Mouse (Mus musculus) neural tube, embryonic 13.5 days (tissue): ENCODE data around the gene Bin2. TPM values are rescaled to one million over a fixed set of nuclear protein-coding genes. Genes with fewer than 3 reads are reported as not detected.
"Not testable (repeated sequence)": the region's sequence is repeated elsewhere in the genome, so short reads cannot be mapped to it uniquely, and the experiment has no call there.

ENCODE experiments used
- ATAC-seq: fragments of 200-750 bp; cut with Nextera tagmentation; 2 replicates; pipeline ENCODE4 v1.8.0; 2017; ENCODE audit warnings: low read depth, mild to moderate bottlenecking, moderate TSS enrichment, moderate library complexity
- H3K27ac ChIP-seq: fragments of 300-500 bp; sonication (generic); replicated peaks from 2 replicates; pipeline ENCODE4 v1.5.1; 2015; ENCODE audit warnings: moderate library complexity, mild to moderate bottlenecking, inconsistent platforms
- H3K27me3 ChIP-seq: fragments of 300-500 bp; sonication (generic); 2 replicates; pipeline ENCODE4 v1.6.1; 2015; ENCODE audit warnings: mild to moderate bottlenecking, inconsistent platforms
- H3K36me3 ChIP-seq: fragments of 300-500 bp; sonication (generic); 2 replicates; pipeline ENCODE4 v1.6.1; 2015; ENCODE audit warnings: mild to moderate bottlenecking, inconsistent platforms
- H3K4me1 ChIP-seq: fragments of 300-500 bp; sonication (generic); replicated peaks from 2 replicates; pipeline ENCODE4 v1.6.1; 2015; ENCODE audit warnings: inconsistent platforms
- H3K4me2 ChIP-seq: fragments of 300-500 bp; sonication (generic); 2 replicates; pipeline ENCODE4 v1.6.1; 2015; ENCODE audit warnings: inconsistent platforms, mild to moderate bottlenecking, moderate library complexity
- H3K4me3 ChIP-seq: fragments of 300-500 bp; sonication (generic); 2 replicates; pipeline ENCODE4 v1.5.1; 2015; ENCODE audit warnings: mild to moderate bottlenecking, inconsistent platforms
- H3K9ac ChIP-seq: fragments of 300-500 bp; sonication (generic); 2 replicates; pipeline ENCODE4 v1.6.1; 2015; ENCODE audit warnings: moderate library complexity, mild to moderate bottlenecking, inconsistent platforms
- H3K9me3 ChIP-seq: fragments of 300-500 bp; sonication (generic); 2 replicates; pipeline ENCODE4 v1.6.1; 2016; ENCODE audit warnings: inconsistent platforms
- WGBS: fragments of 180-500 bp; shearing (Covaris S2); methylation state at CpG from one replicate; pipeline ENCODE4 v1.1.7; 2015; 5-methylcytosine and 5-hydroxymethylcytosine counted together
- polyA plus RNA-seq: library from polyadenylated mRNA; unstranded; fragments of >200 nt; fragmentation: Nextera tagmentation; extraction: Ambion mirVana; gene quantifications from 2 replicates; pipeline ENCODE4 v1.2.1, GENCODE M21; 2015

Bin2 gene
- polyA plus RNA-seq, 1 experiment from 2014 or later: 2.8 TPM

- ATAC-seq: peak; percentile 0
- 9% methylated on average over 43 of the region's 43 CpGs for WGBS
- peak overlapping the region; percentile 74 for H3K4me2 ChIP-seq
- no peaks in the 10 kb centered on the region for H3K27me3 ChIP-seq
- peak overlapping the region; percentile 98 for H3K27ac ChIP-seq
- peak overlapping the region; percentile 70 for H3K9ac ChIP-seq
- peaks cover 28% of the 10 kb centered on the region for H3K4me1 ChIP-seq
- peaks cover 25% of the 10 kb centered on the region for H3K36me3 ChIP-seq
- peak overlapping the region; percentile 93 for H3K4me3 ChIP-seq
- H3K9me3 ChIP-seq: no peaks in the 10 kb centered on the region
Observed at GRCm38 (mm10) chr15:100614218-100614995, 54.9 kb downstream of the Bin2 start.

- ATAC-seq: no peak
- peak overlapping the region; percentile 74 for H3K4me2 ChIP-seq
- H3K4me3 ChIP-seq: peak overlapping the region; percentile 13; the same call in 1 of the 2 replicates
- 7% methylated on average over 16 of the region's 16 CpGs for WGBS
- peak overlapping the region; percentile 51; the same call in 1 of the 2 replicates for H3K9ac ChIP-seq
- peaks cover 17% of the 10 kb centered on the region for H3K36me3 ChIP-seq
- no peaks in the 10 kb centered on the region for H3K9me3 ChIP-seq
- H3K27me3 ChIP-seq: no peaks in the 10 kb centered on the region
- no peak overlapping the region for H3K27ac ChIP-seq
- H3K4me1 ChIP-seq: peaks cover 28% of the 10 kb centered on the region
Observed at GRCm38 (mm10) chr15:100613584-100613983, 55.8 kb downstream of the Bin2 start.

- Histone ChIP-seq H3K9me3 (no peaks in the 10 kb centered on the region), H3K4me1 (peaks cover 28% of the 10 kb centered on the region), H3K36me3 (peaks cover 6% of the 10 kb centered on the region), H3K9ac (no peak overlapping the region), H3K4me3 (no peak overlapping the region), H3K4me2 (no peak overlapping the region), H3K27me3 (no peaks in the 10 kb centered on the region), H3K27ac (no peak overlapping the region)
- 78% methylated on average over 2 of the region's 2 CpGs for WGBS
- ATAC-seq: no peak
Observed at GRCm38 (mm10) chr15:100612432-100612831, 56.9 kb downstream of the Bin2 start.

- 84% methylated on average over 7 of the region's 7 CpGs for WGBS
- H3K4me2 ChIP-seq: no peak overlapping the region
- no peak for ATAC-seq
- no peak overlapping the region for H3K4me3 ChIP-seq
- H3K9me3 ChIP-seq: no peaks in the 10 kb centered on the region
- no peak overlapping the region for H3K9ac ChIP-seq
- 0 out of 2 replicates have a peak, but pooled peaks cover under 1% of the 10 kb centered on the region for H3K36me3 ChIP-seq
- H3K27me3 ChIP-seq: no peaks in the 10 kb centered on the region
- H3K4me1 ChIP-seq: peaks cover 26% of the 10 kb centered on the region
- H3K27ac ChIP-seq: no peak overlapping the region
Observed at GRCm38 (mm10) chr15:100611951-100612350, 57.4 kb downstream of the Bin2 start.

- ATAC-seq, H3K27ac ChIP-seq, H3K9me3 ChIP-seq, H3K4me2 ChIP-seq, H3K9ac ChIP-seq, H3K36me3 ChIP-seq, H3K4me3 ChIP-seq: not testable (repeated sequence)
- Histone ChIP-seq H3K4me1 (peaks cover 11% of the 10 kb centered on the region), H3K27me3 (peaks cover 11% of the 10 kb centered on the region)
- WGBS: 90% methylated on average over 8 of the region's 8 CpGs
Observed at GRCm38 (mm10) chr15:100606677-100607076, 62.7 kb downstream of the Bin2 start.

DNA sequence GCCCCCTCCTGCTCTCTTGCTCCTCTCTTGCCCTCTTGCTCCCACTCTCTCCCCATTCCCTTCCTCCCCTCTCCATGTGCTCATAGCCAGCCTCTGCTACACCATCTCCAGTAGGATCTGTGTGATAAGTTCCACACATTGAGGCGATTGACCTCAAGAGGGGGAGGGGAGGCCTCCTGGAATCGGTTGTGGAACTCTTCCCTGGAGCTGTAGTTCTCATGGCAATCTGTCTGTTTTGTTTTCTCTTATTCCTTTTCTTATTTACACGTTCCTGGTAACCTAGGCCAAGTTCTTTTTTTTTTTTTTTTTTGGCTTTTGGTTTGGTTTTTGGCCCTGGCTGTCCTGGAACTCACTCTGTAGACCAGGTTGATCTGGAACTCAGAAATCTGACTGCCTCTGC, 67.7 kb downstream of the Bin2 start:
- peaks cover 30% of the 10 kb centered on the region for H3K4me1 ChIP-seq
- H3K9ac ChIP-seq: no peak overlapping the region
- 52% methylated on average over 3 of the region's 3 CpGs for WGBS
- H3K27me3 ChIP-seq: peaks cover 21% of the 10 kb centered on the region
- no peaks in the 10 kb centered on the region for H3K36me3 ChIP-seq
- no peak overlapping the region for H3K4me3 ChIP-seq
- ATAC-seq: no peak
- no peak overlapping the region for H3K27ac ChIP-seq
- no peaks in the 10 kb centered on the region for H3K9me3 ChIP-seq
- no peak overlapping the region for H3K4me2 ChIP-seq

DNA sequence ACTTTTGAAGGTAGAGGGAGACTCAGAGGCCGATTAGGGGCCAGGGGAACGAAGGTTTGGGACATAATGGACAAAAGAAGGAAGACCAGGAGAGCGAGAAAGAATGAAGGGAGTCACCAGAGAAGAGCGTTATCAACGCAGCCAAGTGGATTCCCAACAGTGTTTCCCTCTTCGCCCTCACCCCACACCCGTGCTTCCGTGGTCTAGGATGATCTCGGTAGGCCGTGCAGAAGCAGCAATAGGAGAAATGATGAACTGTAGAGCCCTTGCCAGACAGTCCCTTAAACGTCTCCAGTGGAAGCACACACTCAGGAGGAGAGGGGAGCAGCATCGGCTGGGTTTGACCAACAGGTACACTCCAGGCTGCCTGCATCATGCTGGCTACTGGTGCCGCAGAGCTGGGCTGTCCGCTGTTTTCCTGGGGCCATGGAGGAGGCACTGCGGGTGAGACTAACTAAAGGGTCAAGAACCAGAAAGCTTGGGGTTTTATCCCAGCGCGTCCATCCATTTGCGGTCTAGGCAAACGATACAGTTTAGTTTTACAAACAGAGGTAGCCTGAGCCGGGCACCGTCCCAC, 68.6 kb downstream of the Bin2 start:
- Histone ChIP-seq H3K9me3 (no peaks in the 10 kb centered on the region), H3K27ac (no peak overlapping the region), H3K4me2 (peak overlapping the region; percentile 80), H3K27me3 (peaks cover 21% of the 10 kb centered on the region), H3K4me3 (peak overlapping the region; percentile 75), H3K36me3 (no peaks in the 10 kb centered on the region), H3K4me1 (peaks cover 30% of the 10 kb centered on the region), H3K9ac (no peak overlapping the region)
- 14% methylated on average over 21 of the region's 21 CpGs for WGBS
- no peak for ATAC-seq

DNA sequence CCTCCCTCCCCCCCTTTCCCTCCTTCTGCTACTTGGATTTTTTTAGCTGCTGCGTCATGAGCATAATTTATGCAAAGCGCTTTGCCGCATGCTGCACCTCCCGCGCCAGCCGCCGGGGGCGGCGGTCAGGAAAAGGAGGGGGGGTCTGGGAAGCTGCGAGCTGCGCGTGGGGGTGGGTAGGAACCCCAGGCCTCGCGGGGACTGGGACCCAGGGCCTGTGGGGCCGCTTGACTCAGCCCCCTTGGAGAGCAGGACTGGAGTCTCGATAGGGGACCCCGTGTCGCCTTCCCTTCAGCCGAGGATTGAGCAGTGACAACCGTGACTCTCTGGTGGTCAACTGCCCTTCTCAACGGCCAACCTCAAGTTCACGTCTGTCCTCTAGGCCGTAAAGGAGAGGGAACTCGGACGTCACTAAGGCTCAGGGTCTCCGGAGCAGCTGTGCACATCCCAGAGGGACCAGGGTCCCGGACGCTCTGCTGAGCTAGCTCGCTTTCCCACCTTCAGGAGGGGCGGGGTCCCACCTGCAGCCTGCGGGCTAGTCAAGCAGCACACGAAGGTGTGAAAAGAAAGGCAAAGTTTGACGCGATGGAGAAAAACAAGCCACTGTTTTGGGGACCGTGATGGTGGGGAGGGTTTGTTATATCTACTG, 69.2 kb downstream of the Bin2 start:
- Histone ChIP-seq H3K27ac (peak overlapping the region; percentile 90), H3K9ac (peak overlapping the region; percentile 95), H3K9me3 (no peaks in the 10 kb centered on the region), H3K4me1 (peaks cover 27% of the 10 kb centered on the region), H3K36me3 (no peaks in the 10 kb centered on the region), H3K4me2 (peak overlapping the region; percentile 80), H3K4me3 (peak overlapping the region; percentile 75), H3K27me3 (peaks cover 21% of the 10 kb centered on the region)
- ATAC-seq: peak; percentile 68
- WGBS: under 1% methylated on average over 35 of the region's 35 CpGs

DNA sequence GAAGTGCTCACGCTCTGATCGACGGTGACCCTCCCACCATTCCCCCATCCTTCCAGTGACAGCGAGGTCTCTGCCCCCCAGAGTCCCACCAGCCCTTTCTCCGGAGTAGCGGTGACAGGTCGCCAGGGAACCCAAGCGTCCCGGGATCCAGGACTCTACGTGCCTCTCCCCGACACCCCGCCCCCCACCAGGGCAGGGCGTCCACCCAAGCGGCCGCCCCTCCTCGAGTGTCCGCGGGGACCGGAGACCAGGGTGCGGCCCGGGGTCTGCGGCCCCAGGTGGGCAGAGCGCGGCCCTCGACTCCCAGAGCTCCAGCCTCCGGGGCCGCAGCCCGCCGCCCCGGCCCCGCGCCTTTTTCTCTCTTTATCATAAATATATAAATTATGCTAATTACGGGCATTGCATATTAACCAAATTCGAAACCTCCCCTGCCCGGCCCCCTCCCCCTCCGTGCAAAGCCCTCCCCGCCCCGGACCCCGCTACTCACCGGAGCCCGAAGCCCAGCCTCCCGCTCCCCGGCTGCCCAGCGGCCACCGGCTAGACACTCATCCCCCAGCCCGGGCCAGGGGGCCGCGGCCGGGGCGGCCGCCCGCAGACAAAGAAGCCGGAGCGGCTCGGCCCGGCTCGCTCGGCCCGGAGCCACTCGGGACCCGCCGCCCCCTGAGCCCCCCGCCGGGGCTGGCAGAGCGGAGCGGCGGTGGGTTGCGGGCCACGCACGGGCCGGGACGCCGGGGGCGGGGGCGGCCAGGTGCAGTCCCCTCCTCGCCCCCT, 69.9 kb downstream of the Bin2 start, which contains the start of gene Pou6f1:
TSS of gene Pou6f1 (minus strand) at position 709 of the 771 bp plus-strand sequence.
- H3K27me3 ChIP-seq: peaks cover 21% of the 10 kb centered on the region
- no peaks in the 10 kb centered on the region for H3K36me3 ChIP-seq
- H3K4me2 ChIP-seq: peak within 1 kb of the TSS; percentile 80
- H3K9me3 ChIP-seq: no peaks in the 10 kb centered on the region
- peak; percentile 76 for ATAC-seq
- H3K4me3 ChIP-seq: peak within 1 kb of the TSS; percentile 75
- H3K27ac ChIP-seq: peak within 1 kb of the TSS; percentile 90
- peak within 1 kb of the TSS; percentile 95 for H3K9ac ChIP-seq
- WGBS: under 1% methylated on average over 75 of the region's 76 CpGs
- peaks cover 20% of the 10 kb centered on the region for H3K4me1 ChIP-seq

DNA sequence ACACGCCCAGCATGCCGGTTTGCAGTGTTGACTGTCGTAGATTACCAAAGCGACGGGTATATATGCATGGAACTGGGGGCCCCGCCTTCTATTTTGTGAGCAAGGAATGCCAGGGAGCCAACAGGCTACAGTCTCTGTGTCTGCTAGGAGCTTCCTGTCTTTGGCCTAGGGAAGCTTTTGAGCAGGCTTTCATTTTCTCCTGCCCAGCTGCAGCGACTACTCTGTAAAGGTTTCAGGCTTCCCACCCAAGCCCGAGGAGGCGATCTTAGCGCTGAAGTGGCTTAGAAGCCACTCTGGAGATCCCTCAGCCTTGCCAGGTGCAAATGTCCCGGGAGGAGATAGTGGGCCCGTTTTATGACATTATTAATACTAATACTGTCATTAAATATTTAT, 70.5 kb downstream of the Bin2 start:
- Histone ChIP-seq H3K4me3 (peak overlapping the region; percentile 75), H3K27ac (peak overlapping the region; percentile 90), H3K9me3 (no peaks in the 10 kb centered on the region), H3K27me3 (peaks cover 21% of the 10 kb centered on the region), H3K36me3 (no peaks in the 10 kb centered on the region), H3K9ac (peak overlapping the region; percentile 95), H3K4me2 (peak overlapping the region; percentile 80), H3K4me1 (peaks cover 19% of the 10 kb centered on the region)
- ATAC-seq: no peak; the same call in 1 of the 2 replicates
- WGBS: under 1% methylated on average over 12 of the region's 12 CpGs

DNA sequence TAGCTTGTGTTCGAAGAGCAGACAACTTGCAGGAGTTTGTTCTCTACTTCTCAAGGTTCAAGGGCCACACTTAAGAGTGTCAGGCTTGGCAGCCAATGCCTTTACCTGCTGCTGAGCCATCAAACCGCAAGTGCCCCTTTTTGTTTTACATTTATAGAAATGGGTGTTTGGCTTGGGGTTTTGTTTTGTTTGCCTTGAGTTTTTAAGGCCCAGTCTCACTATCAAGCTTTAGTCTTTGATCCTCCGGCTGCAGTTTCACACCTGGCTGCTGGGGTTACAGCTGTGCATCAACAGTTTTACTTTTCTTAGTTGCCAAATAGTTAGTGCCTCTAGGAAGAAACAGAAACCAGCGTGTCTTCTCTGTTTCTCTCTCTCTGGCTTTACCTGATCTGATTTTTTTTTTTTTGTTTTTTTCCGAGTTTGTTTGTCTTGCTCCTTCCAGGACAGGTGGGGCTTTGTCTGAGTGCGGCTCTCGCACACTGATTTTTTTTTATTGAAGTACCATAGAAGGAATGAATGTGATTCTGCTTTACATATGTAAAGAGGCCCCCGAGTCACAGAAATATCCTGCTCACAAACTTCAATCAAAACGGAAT, 71.0 kb downstream of the Bin2 start:
- H3K9ac ChIP-seq: peak overlapping the region; percentile 95
- peak overlapping the region; percentile 90 for H3K27ac ChIP-seq
- H3K4me1 ChIP-seq: peaks cover 19% of the 10 kb centered on the region
- H3K4me2 ChIP-seq: peak overlapping the region; percentile 80
- ATAC-seq: no peak
- H3K27me3 ChIP-seq: peaks cover 17% of the 10 kb centered on the region
- no peaks in the 10 kb centered on the region for H3K9me3 ChIP-seq
- peak overlapping the region; percentile 75 for H3K4me3 ChIP-seq
- WGBS: 21% methylated on average over 9 of the region's 9 CpGs
- H3K36me3 ChIP-seq: no peaks in the 10 kb centered on the region
